Mouse (Mus musculus) spleen, adult 2 months (tissue): Measurements from ENCODE around the gene Dab2ip. TPM values are rescaled to one million over a fixed set of nuclear protein-coding genes. Genes with fewer than 3 reads are reported as not detected.
A peak's percentile ranks its signal among the peaks of the same experiment; 100 is the strongest.

Experiments used
- DNase-seq, 2 experiments: peaks; one replicate each; pipeline versions ENCODE4 v3.0.0 to v3.0.0-alpha.2; 2012 to 2021; ENCODE audit warnings: low spot score in 2 of 2, low read depth in 1 of 2
- H3K27ac ChIP-seq: fragments of 200-500 bp; 2 replicates; pipeline ENCODE4 v1.5.1; 2012; ENCODE audit warnings: low read length, inconsistent platforms; ENCODE audit not compliant: insufficient read depth
- H3K27me3 ChIP-seq: fragments of 200-500 bp; 2 replicates; pipeline ENCODE4 v1.6.1; 2012; ENCODE audit warnings: mild to moderate bottlenecking, moderate library complexity, low read length, inconsistent platforms; ENCODE audit not compliant: control insufficient read depth, insufficient read depth
- H3K36me3 ChIP-seq: fragments of 200-500 bp; 2 replicates; pipeline ENCODE4 v1.6.1; 2012; ENCODE audit warnings: mild to moderate bottlenecking, low read length, inconsistent platforms; ENCODE audit not compliant: control insufficient read depth, insufficient read depth
- H3K4me1 ChIP-seq: fragments of 200-500 bp; 2 replicates; pipeline ENCODE4 v1.6.1; 2011; ENCODE audit warnings: inconsistent platforms; ENCODE audit not compliant: control insufficient read depth, insufficient read depth, insufficient read length
- H3K4me3 ChIP-seq: fragments of 200-500 bp; 2 replicates; pipeline ENCODE4 v1.5.1; 2011; ENCODE audit warnings: mild to moderate bottlenecking, inconsistent platforms; ENCODE audit not compliant: insufficient read depth, insufficient read length; ENCODE audit errors: extremely low read depth
- CTCF ChIP-seq: fragments of 200-500 bp; IDR thresholded peaks from 2 replicates; pipeline ENCODE4 v1.5.1; 2011; ENCODE audit warnings: mild to moderate bottlenecking, inconsistent platforms; ENCODE audit not compliant: insufficient read depth, insufficient read length, insufficient replicate concordance; ENCODE audit errors: extremely low read depth
- POLR2A ChIP-seq: fragments of 200-500 bp; IDR thresholded peaks from 2 replicates; pipeline ENCODE4 v1.6.1; 2011; ENCODE audit warnings: low read depth, low read length, inconsistent platforms
- WGBS: fragments of 180-500 bp; shearing (Covaris S2); methylation state at CpG from one replicate; pipeline ENCODE4 v1.1.7; 2018; 5-methylcytosine and 5-hydroxymethylcytosine counted together
- polyA plus RNA-seq: library from polyadenylated mRNA; depleted of rRNA; stranded (reverse); fragments of >200 nt; gene quantifications from 2 replicates; pipeline ENCODE4 v1.2.3, GENCODE M21; 2012

Gene Dab2ip
- polyA plus RNA-seq, 1 experiment, result 21.0 TPM

- Histone ChIP-seq H3K27ac (no peak overlapping the region), H3K27me3 (no peaks in the 10 kb centered on the region), H3K36me3 (no peaks in the 10 kb centered on the region), H3K4me3 (no peak overlapping the region), H3K4me1 (peaks cover 12% of the 10 kb centered on the region; the same call in 1 of the 2 replicates)
- no peak for TF ChIP-seq CTCF
- no peak for TF ChIP-seq POLR2A
- no peak for DNase-seq
- 81% methylated on average over 8 of the region's 8 CpGs for WGBS
Measured at GRCm38 (mm10) chr2:35714742-35715167, 156.7 kb downstream of the Dab2ip start.

- DNase-seq, result no peak
- peaks cover 12% of the 10 kb centered on the region; the same call in 1 of the 2 replicates for H3K4me1 ChIP-seq
- 0 out of 2 replicates have a peak, but pooled peaks cover 1% of the 10 kb centered on the region for H3K36me3 ChIP-seq
- no peak overlapping the region for H3K27ac ChIP-seq
- H3K27me3 ChIP-seq, result no peaks in the 10 kb centered on the region
- no peak overlapping the region for H3K4me3 ChIP-seq
- TF ChIP-seq CTCF (no peak), POLR2A (no peak)
- WGBS, result 71% methylated on average over 3 of the region's 3 CpGs
Measured at GRCm38 (mm10) chr2:35715485-35715884, 157.4 kb downstream of the Dab2ip start.

- Histone ChIP-seq H3K36me3 (0 out of 2 replicates have a peak, but pooled peaks cover 2% of the 10 kb centered on the region), H3K4me3 (no peak overlapping the region), H3K27me3 (no peaks in the 10 kb centered on the region), H3K27ac (no peak overlapping the region), H3K4me1 (peaks cover 12% of the 10 kb centered on the region; the same call in 1 of the 2 replicates)
- DNase-seq, result no peak
- WGBS, result 14% methylated on average over 1 of the region's 1 CpGs
- TF ChIP-seq POLR2A (no peak), CTCF (no peak)
Measured at GRCm38 (mm10) chr2:35716175-35716574, 158.1 kb downstream of the Dab2ip start.

- peaks cover 16% of the 10 kb centered on the region; the same call in 1 of the 2 replicates for H3K4me1 ChIP-seq
- H3K27me3 ChIP-seq, result no peaks in the 10 kb centered on the region
- 47% methylated on average over 5 of the region's 5 CpGs for WGBS
- TF ChIP-seq POLR2A, result no peak
- TF ChIP-seq CTCF, result no peak
- H3K36me3 ChIP-seq, result 0 out of 2 replicates have a peak, but pooled peaks cover 3% of the 10 kb centered on the region
- no peak overlapping the region for H3K4me3 ChIP-seq
- no peak for DNase-seq
- H3K27ac ChIP-seq, result 0 out of 2 replicates have a peak overlapping the region, but pooled peaks have one; percentile 2
Measured at GRCm38 (mm10) chr2:35718003-35718500, 160.0 kb downstream of the Dab2ip start.

- H3K27ac ChIP-seq, result no peak overlapping the region
- no peak for DNase-seq
- H3K4me1 ChIP-seq, result peaks cover 16% of the 10 kb centered on the region; the same call in 1 of the 2 replicates
- no peak overlapping the region for H3K4me3 ChIP-seq
- 0 out of 2 replicates have a peak, but pooled peaks cover 5% of the 10 kb centered on the region for H3K36me3 ChIP-seq
- no peak for TF ChIP-seq CTCF
- TF ChIP-seq POLR2A, result no peak
- 85% methylated on average over 9 of the region's 9 CpGs for WGBS
- H3K27me3 ChIP-seq, result no peaks in the 10 kb centered on the region
Measured at GRCm38 (mm10) chr2:35718662-35719061, 160.6 kb downstream of the Dab2ip start.

GRCm38 (mm10) chr2:35719230-35720005 lies 161.4 kb downstream of the Dab2ip start:
- DNase-seq, result no peak
- peaks cover 18% of the 10 kb centered on the region; the same call in 1 of the 2 replicates for H3K4me1 ChIP-seq
- no peak overlapping the region for H3K27ac ChIP-seq
- H3K4me3 ChIP-seq, result no peak overlapping the region
- WGBS, result 90% methylated on average over 12 of the region's 12 CpGs
- H3K27me3 ChIP-seq, result no peaks in the 10 kb centered on the region
- no peak for TF ChIP-seq CTCF
- no peak for TF ChIP-seq POLR2A
- H3K36me3 ChIP-seq, result 0 out of 2 replicates have a peak, but pooled peaks cover 5% of the 10 kb centered on the region
